Mouse (Mus musculus) thymus, adult 2 months (tissue): ENCODE measurements around the gene Commd2.

ENCODE experiments used
- CTCF ChIP-seq: fragments of 200-500 bp; IDR thresholded peaks from 2 replicates; pipeline ENCODE4 v1.5.1; 2012; ENCODE audit warnings: mild to moderate bottlenecking, control low read depth, low read length, moderate library complexity, borderline replicate concordance; ENCODE audit not compliant: control insufficient read depth, poor library complexity, insufficient read depth; ENCODE audit errors: extremely low read depth
- POLR2A ChIP-seq: fragments of 200-500 bp; IDR thresholded peaks from 2 replicates; pipeline ENCODE4 v1.6.1; 2012; ENCODE audit warnings: mild to moderate bottlenecking, low read length, control low read depth, moderate library complexity; ENCODE audit not compliant: control insufficient read depth, poor library complexity, insufficient read depth; ENCODE audit errors: extremely low read depth

DNA sequence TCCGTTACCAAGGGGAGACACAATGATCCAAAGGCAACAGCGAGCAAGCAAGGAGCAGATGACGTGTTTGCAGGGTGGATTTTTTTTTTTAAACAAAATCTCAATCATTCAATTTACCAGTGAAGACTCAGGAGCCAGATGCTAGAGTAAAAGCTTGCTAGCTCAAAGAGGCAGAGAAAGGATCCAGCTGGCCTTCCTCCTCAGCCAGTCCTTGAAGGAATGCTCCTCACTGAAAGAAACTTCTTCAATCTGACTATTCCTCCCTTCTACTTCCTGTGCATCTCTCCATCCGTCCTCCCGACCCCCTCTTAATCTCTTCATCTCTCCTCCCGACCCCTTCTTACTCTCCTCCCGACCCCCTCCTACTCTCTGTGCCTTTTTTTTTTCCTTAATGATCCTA is 54.9 kb downstream of the Commd2 start:
- TF ChIP-seq CTCF (no peak), POLR2A (no peak)
